Mouse (Mus musculus) heart, postnatal 0 days (tissue): ENCODE results near the gene Atp8a1. TPM values are rescaled to one million over a fixed set of nuclear protein-coding genes. Genes with fewer than 3 reads are reported as not detected.

Experiments used
- ATAC-seq: fragments of 200-750 bp; cut with Nextera tagmentation; 2 replicates; pipeline ENCODE4 v1.8.0; 2017; ENCODE audit warnings: low read depth, moderate number of reproducible peaks, moderate library complexity; ENCODE audit not compliant: insufficient read depth
- DNase-seq: peaks from one replicate; pipeline ENCODE4 v3.0.0-alpha.2; 2016; ENCODE audit warnings: low spot score
- H3K27ac ChIP-seq: fragments of 300-500 bp; sonication (generic); 2 replicates; pipeline ENCODE4 v1.5.1; 2014; ENCODE audit warnings: low read depth, mild to moderate bottlenecking
- H3K27me3 ChIP-seq: fragments of 300-500 bp; sonication (generic); 2 replicates; pipeline ENCODE4 v1.6.1; 2014; ENCODE audit warnings: low read length, mixed read lengths; ENCODE audit not compliant: control insufficient read depth, insufficient read depth
- H3K36me3 ChIP-seq: fragments of 300-500 bp; sonication (generic); replicated peaks from 2 replicates; pipeline ENCODE4 v1.6.1; 2014; ENCODE audit warnings: low read length, mixed read lengths; ENCODE audit not compliant: control insufficient read depth, insufficient read depth
- H3K4me1 ChIP-seq: fragments of 300-500 bp; sonication (generic); 2 replicates; pipeline ENCODE4 v1.6.1; 2014; ENCODE audit warnings: antibody characterized with exemption; ENCODE audit not compliant: control insufficient read depth, insufficient read depth
- H3K4me2 ChIP-seq: fragments of 300-500 bp; sonication (generic); 2 replicates; pipeline ENCODE4 v1.6.1; 2014; ENCODE audit warnings: low read depth, mild to moderate bottlenecking, low read length, moderate library complexity
- H3K4me3 ChIP-seq: fragments of 300-500 bp; sonication (generic); 2 replicates; pipeline ENCODE4 v1.5.1; 2014; ENCODE audit warnings: low read depth, low read length
- H3K9ac ChIP-seq: fragments of 300-500 bp; sonication (generic); replicated peaks from 2 replicates; pipeline ENCODE4 v1.6.1; 2014; ENCODE audit warnings: low read depth, low read length, mixed read lengths
- H3K9me3 ChIP-seq: fragments of 300-500 bp; sonication (generic); replicated peaks from 2 replicates; pipeline ENCODE4 v1.6.1; 2016; ENCODE audit warnings: low read length; ENCODE audit not compliant: control insufficient read depth
- CTCF ChIP-seq: IDR thresholded peaks from 2 replicates; pipeline ENCODE4 v1.5.1; 2016; ENCODE audit warnings: antibody characterized with exemption, control low read depth, low read depth
- EP300 ChIP-seq: IDR thresholded peaks from 2 replicates; pipeline ENCODE4 v1.6.1; 2016; ENCODE audit warnings: antibody characterized with exemption, low read depth
- WGBS: fragments of 180-500 bp; shearing (Covaris S2); extraction: QIAGEN DNeasy Blood & Tissue Kit; methylation state at CpG from one replicate; pipeline ENCODE4 v1.1.7; 2014; 5-methylcytosine and 5-hydroxymethylcytosine counted together
- polyA plus RNA-seq: library from polyadenylated mRNA; unstranded; fragments of >200 nt; fragmentation: Nextera tagmentation; extraction: Ambion mirVana; gene quantifications from 2 replicates; pipeline ENCODE4 v1.2.1, GENCODE M21; 2015
- total RNA-seq: library from RNA; depleted of rRNA; stranded (reverse); fragments of >200 nt; gene quantifications from 2 replicates; pipeline ENCODE4 v1.2.3, GENCODE M21; 2014; ENCODE audit warnings: low replicate concordance

The Atp8a1 gene
- total and polyA plus RNA-seq, 2 experiments from 2014 or later: 5.8 to 17.0 TPM

GRCm38 (mm10) chr5:67823771-67824170 is 23.5 kb downstream of the Atp8a1 start:
- Histone ChIP-seq H3K9ac (no peak overlapping the region), H3K27ac (no peak overlapping the region), H3K9me3 (no peaks in the 10 kb centered on the region), H3K4me2 (no peak overlapping the region), H3K4me1 (peaks cover 17% of the 10 kb centered on the region), H3K36me3 (no peaks in the 10 kb centered on the region), H3K4me3 (no peak overlapping the region), H3K27me3 (no peaks in the 10 kb centered on the region)
- TF ChIP-seq EP300 (no peak), CTCF (no peak)
- no peak for DNase-seq
- WGBS: 89% methylated on average over 5 of the region's 5 CpGs
- ATAC-seq: no peak

GRCm38 (mm10) chr5:67822619-67823018 is 24.6 kb downstream of the Atp8a1 start:
- 38% methylated on average over 6 of the region's 6 CpGs for WGBS
- no peak for DNase-seq
- Histone ChIP-seq H3K9me3 (no peaks in the 10 kb centered on the region), H3K27ac (peak overlapping the region; percentile 75), H3K4me1 (peaks cover 17% of the 10 kb centered on the region), H3K36me3 (no peaks in the 10 kb centered on the region), H3K4me3 (no peak overlapping the region), H3K9ac (no peak overlapping the region), H3K4me2 (no peak overlapping the region), H3K27me3 (no peaks in the 10 kb centered on the region)
- TF ChIP-seq EP300 (no peak), CTCF (no peak)
- ATAC-seq: no peak

GRCm38 (mm10) chr5:67821987-67822401 is 25.2 kb downstream of the Atp8a1 start:
- Histone ChIP-seq H3K27me3 (no peaks in the 10 kb centered on the region), H3K4me2 (no peak overlapping the region), H3K36me3 (no peaks in the 10 kb centered on the region), H3K4me1 (peaks cover 17% of the 10 kb centered on the region), H3K9ac (no peak overlapping the region), H3K27ac (peak overlapping the region; percentile 75), H3K9me3 (no peaks in the 10 kb centered on the region), H3K4me3 (no peak overlapping the region)
- ATAC-seq: peak; percentile 91
- DNase-seq: peak; percentile 60
- 0 out of 2 replicates have a peak, but pooled peaks have one; percentile 36 for TF ChIP-seq EP300
- no peak for TF ChIP-seq CTCF
- 45% methylated on average over 8 of the region's 8 CpGs for WGBS

GRCm38 (mm10) chr5:67821185-67821584 is 26.0 kb downstream of the Atp8a1 start:
- no peak overlapping the region for H3K4me3 ChIP-seq
- 73% methylated on average over 2 of the region's 2 CpGs for WGBS
- DNase-seq (no peak), ATAC-seq (no peak)
- H3K9me3 ChIP-seq: no peaks in the 10 kb centered on the region
- H3K27ac ChIP-seq: peak overlapping the region; percentile 75
- no peak for TF ChIP-seq CTCF
- TF ChIP-seq EP300: no peak
- H3K36me3 ChIP-seq: no peaks in the 10 kb centered on the region
- no peaks in the 10 kb centered on the region for H3K27me3 ChIP-seq
- H3K9ac ChIP-seq: no peak overlapping the region
- H3K4me1 ChIP-seq: peaks cover 17% of the 10 kb centered on the region
- H3K4me2 ChIP-seq: no peak overlapping the region

- ATAC-seq: no peak
- DNase-seq: no peak
- no peak overlapping the region for H3K4me3 ChIP-seq
- 75% methylated on average over 5 of the region's 5 CpGs for WGBS
- H3K27me3 ChIP-seq: no peaks in the 10 kb centered on the region
- H3K36me3 ChIP-seq: no peaks in the 10 kb centered on the region
- TF ChIP-seq EP300 (no peak), CTCF (no peak)
- peaks cover 17% of the 10 kb centered on the region for H3K4me1 ChIP-seq
- no peak overlapping the region for H3K27ac ChIP-seq
- no peak overlapping the region for H3K9ac ChIP-seq
- H3K4me2 ChIP-seq: no peak overlapping the region
- no peaks in the 10 kb centered on the region for H3K9me3 ChIP-seq
These were observed 27.8 kb downstream of the Atp8a1 start for GRCm38 (mm10) chr5:67819451-67819850.
